Mouse (Mus musculus) heart, embryonic 14.5 days (tissue): ENCODE results near the gene Hopx. TPM values are rescaled to one million over a fixed set of nuclear protein-coding genes. Genes with fewer than 3 reads are reported as not detected.

Experiments used
- polyA plus RNA-seq: library from polyadenylated mRNA; unstranded; fragments of >200 nt; fragmentation: Nextera tagmentation; extraction: Ambion mirVana; gene quantifications from 2 replicates; pipeline ENCODE4 v1.2.1, GENCODE M21; 2014

Hopx gene
- polyA plus RNA-seq, 1 experiment from 2014 or later = 34.0 TPM

Other genes with a start within 250 kb of the Hopx start
- gene Aasdh, start 209.6 kb downstream of the Hopx start, polyA plus RNA-seq = 17.8 and 19.1 TPM in 2 replicates
- gene Paics, start 163.8 kb downstream of the Hopx start, polyA plus RNA-seq = 231 and 234 TPM in 2 replicates
- gene Ppat, start 163.5 kb downstream of the Hopx start, polyA plus RNA-seq = 23.8 and 26.4 TPM in 2 replicates
- 49.8 and 53.7 TPM in 2 replicates for gene Srp72, start 140.4 kb downstream of the Hopx start, polyA plus RNA-seq
- gene Arl9, start 111.1 kb downstream of the Hopx start, polyA plus RNA-seq = not detected in 2 replicates
- not detected in 2 replicates for gene Thegl, start 99.1 kb downstream of the Hopx start, polyA plus RNA-seq
- 4.7 and 5.3 TPM in 2 replicates for gene Spink2, start 96.3 kb upstream of the Hopx start, polyA plus RNA-seq
- 26.1 and 26.7 TPM in 2 replicates for gene Rest, start 150.4 kb upstream of the Hopx start, polyA plus RNA-seq
- 17.0 and 17.3 TPM in 2 replicates for gene Noa1, start 195.0 kb upstream of the Hopx start, polyA plus RNA-seq
- 40.0 and 40.3 TPM in 2 replicates for gene Polr2b, start 195.0 kb upstream of the Hopx start, polyA plus RNA-seq